Mouse (Mus musculus): ENCODE measurements around the gene Sbk1. TPM values are rescaled to one million over a fixed set of nuclear protein-coding genes. Genes with fewer than 3 reads are reported as not detected.

Sbk1 gene
- 3.8 and 5.4 TPM in 2 replicates for total RNA-seq (2017)

DNA sequence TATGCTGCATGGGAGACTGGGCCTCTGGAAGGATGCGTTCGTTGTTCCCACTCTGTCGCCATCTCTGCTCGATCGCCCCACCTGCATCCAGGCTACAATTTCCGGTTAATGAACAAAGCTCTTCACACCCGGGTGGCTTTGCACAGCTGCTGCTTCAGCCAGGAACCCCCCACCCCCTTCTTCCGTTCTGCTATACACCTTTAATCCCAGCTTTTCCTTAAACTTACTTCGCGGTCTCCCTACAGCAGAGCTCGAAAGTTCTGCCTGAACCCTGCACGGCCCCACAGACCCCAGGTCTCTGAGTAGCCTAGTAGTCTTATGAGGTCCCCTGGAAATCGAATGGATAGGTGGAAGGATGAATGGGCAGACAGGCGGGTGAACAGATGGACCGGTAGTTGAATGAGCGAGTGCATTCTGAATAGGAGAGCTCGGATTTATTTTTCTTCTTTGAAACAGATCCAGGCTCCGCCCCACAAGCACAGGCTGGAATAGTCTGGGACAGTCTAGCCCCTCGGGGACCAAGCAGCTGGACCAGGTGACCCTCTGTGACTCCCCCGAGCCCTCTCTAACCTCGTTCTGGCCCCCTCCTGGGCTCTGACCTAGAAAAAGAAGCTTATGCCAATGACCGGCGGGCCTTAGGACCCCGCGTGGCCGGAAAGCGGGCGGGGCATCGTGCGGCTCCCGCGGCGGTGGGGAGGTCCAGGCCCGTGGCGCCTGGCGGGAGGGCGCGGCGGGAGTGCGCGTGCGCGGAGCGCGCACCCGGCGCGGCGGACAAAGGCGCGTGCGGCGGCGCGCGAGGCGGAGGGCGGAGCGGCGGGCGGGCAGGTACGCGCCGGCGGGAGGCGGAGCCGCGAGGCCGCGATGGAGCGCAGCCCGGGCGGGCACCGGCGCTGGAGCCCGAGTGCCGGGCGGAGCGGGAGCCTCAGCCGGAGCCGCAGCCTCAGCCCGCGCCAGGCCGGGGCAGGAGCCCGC, at the start of gene Sbk1:
Sbk1 (plus strand) TSS at position 908 of the 972 bp plus-strand sequence.
- peak; percentile 64 to 83 for ATAC-seq (replicated peaks in 1 of 2; ENCODE audit: insufficient read depth in 1 of 2, low FRiP score in 2 of 2, low TSS enrichment in 1 of 2, low read depth in 1 of 2, poor library complexity in 2 of 2, severe bottlenecking in 2 of 2)

GRCm38 (mm10) chr7:126222753-126223152, 49.7 kb upstream of the Sbk1 start:
- ATAC-seq (replicated peaks in 1 of 2; ENCODE audit: insufficient read depth in 1 of 2, low FRiP score in 2 of 2, low TSS enrichment in 1 of 2, low read depth in 1 of 2, poor library complexity in 2 of 2, severe bottlenecking in 2 of 2), result no peak

DNA sequence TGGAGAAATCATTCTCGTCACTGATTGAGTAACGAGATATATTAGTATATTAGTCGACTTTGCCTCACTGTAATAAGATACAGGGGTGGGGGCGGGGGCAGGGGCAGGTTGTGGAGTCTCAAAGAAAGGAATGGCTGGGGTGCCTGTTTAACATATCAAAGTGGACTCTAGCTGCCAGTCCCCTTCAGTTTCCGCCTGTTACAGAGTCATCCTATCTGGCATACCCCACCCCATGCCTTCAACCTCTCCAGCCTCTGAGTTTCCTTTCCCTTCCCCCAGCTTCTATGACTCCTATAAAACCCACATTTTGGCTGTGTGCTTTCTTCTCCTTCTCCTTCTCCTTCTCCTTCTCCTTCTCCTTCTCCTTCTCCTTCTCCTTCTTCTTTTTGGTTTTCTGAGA, 46.3 kb upstream of the Sbk1 start:
- ATAC-seq (replicated peaks in 1 of 2; ENCODE audit: insufficient read depth in 1 of 2, low FRiP score in 2 of 2, low TSS enrichment in 1 of 2, low read depth in 1 of 2, poor library complexity in 2 of 2, severe bottlenecking in 2 of 2), result no peak

DNA sequence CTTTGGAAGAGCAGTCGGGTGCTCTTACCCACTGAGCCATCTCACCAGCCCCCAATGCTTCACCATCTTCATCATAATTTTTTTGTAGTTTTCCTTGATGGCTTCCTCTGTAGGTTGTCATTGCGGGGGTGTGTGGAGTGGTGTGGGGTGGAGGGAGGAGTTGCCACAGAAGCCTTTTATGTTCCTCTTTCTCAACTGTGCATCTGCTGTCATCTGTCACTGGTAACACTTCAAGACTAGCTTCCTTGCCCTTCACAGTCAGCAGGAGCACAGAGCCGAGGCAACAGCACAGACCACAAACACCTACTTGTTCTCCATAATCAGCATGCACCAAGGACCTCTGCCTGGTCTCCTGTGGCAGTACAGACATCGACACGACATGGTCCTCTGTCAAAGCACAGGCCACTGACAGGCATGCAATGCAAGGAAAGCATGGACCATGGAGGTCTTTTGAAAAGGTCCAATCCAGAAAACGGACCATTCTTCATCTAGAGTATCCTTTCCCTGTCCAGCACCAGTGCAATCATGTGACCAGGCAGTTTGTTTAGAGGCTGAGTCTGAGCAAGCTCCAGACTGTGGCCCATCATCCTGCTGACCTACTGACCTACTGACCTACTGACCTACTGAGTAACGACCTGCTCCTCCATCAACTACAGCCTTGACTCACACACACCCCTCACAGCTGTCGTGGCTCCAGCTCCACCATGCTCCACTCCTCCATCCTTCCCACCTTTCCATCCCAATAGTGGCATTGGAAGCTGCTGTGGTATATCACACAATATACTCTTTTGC, 41.9 kb upstream of the Sbk1 start:
- ATAC-seq (replicated peaks in 1 of 2; ENCODE audit: insufficient read depth in 1 of 2, low FRiP score in 2 of 2, low TSS enrichment in 1 of 2, low read depth in 1 of 2, poor library complexity in 2 of 2, severe bottlenecking in 2 of 2), result peak; percentile 99 to 100

DNA sequence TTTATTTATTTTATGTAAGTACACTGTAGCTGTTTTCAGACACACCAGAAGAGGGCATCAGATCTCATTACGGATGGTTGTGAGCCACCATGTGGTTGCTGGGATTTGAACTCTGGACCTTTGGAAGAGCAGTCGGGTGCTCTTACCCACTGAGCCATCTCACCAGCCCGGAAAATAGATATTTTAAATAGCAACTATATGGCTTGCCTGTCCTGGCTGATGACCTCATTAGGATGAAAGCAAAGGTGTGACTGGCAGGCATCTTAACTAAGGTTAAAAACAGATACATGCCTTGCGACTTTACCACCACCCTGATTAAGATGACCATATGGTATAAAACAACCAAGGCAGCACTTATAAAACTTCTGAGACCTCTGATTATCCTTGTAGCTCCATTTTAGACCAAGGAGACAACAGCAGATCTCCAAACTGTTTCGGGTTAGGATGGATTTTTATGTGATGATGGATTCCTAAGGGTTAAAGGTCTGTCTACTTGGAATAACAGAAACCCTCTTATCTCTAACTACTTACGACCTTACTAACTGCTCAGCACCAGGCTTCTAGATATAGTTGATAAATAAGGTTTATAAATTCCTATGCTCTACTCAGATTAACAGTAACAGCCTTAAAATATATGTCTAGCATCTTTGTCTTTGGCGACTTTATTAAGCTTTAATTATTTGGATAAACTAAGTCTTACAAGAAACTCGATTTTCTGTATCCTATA, 39.9 kb upstream of the Sbk1 start:
- no peak for ATAC-seq (replicated peaks in 1 of 2; ENCODE audit: insufficient read depth in 1 of 2, low FRiP score in 2 of 2, low TSS enrichment in 1 of 2, low read depth in 1 of 2, poor library complexity in 2 of 2, severe bottlenecking in 2 of 2)

DNA sequence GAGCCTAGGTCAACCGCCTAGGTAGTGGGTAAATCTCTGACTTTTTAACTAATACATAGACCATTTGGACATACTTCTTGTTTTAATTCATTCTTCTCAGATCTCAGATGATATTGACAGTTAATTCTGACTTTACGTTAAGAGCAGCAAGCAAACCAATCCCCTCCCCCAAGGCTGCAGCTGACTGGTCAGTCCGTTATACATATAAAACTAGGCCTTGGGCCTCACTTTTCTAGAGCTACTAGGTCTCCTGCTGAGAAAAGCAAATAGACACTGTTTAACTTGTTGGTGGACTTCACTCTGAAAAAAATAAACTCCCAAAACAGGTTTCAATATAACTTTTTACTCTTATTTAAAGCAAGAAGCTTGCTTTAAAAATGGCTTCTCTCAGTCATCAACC, 37.8 kb upstream of the Sbk1 start:
- ATAC-seq (replicated peaks in 1 of 2; ENCODE audit: insufficient read depth in 1 of 2, low FRiP score in 2 of 2, low TSS enrichment in 1 of 2, low read depth in 1 of 2, poor library complexity in 2 of 2, severe bottlenecking in 2 of 2), result no peak

DNA sequence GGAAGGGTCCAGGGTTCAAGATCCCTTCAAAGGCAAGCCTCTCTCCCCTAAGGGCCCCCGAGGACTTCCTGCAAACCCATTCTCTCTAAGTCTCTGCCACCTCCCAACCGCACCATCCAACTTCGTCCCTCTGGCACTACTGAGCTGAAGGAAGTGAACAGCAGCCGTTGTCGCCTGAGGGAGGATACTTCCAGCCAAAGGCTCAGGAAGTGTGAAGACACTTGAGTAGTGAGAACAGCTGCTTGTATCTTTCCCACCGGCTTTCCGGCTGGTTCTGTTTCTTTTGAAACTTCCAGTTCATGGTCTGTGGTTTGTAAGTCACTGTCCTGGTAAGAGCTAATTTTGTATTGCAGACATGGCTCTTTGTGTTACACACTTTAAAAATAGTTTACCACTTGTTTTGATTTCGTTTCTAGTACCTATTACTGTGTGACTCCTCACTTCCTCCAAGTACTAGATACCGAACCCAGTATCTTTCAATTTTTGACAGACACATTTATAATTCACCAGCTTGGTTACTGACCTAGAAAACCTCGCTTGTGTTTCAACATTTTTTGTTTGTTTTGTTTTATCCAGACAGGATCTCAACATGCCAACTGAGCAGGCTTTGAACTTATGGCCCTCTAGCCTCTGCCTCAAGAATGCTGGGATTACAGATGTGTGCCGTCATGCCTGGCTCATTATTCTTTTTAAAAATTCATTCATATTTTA, 36.2 kb upstream of the Sbk1 start:
- peak; percentile 69 to 75 for ATAC-seq (replicated peaks in 1 of 2; ENCODE audit: insufficient read depth in 1 of 2, low FRiP score in 2 of 2, low TSS enrichment in 1 of 2, low read depth in 1 of 2, poor library complexity in 2 of 2, severe bottlenecking in 2 of 2)

- ATAC-seq (replicated peaks in 1 of 2; ENCODE audit: insufficient read depth in 1 of 2, low FRiP score in 2 of 2, low TSS enrichment in 1 of 2, low read depth in 1 of 2, poor library complexity in 2 of 2, severe bottlenecking in 2 of 2), result peak in 1 of 2 experiments; percentile 30; a peak in 1 of 4 replicates
Measured at GRCm38 (mm10) chr7:126236794-126237192, 35.6 kb upstream of the Sbk1 start.

DNA sequence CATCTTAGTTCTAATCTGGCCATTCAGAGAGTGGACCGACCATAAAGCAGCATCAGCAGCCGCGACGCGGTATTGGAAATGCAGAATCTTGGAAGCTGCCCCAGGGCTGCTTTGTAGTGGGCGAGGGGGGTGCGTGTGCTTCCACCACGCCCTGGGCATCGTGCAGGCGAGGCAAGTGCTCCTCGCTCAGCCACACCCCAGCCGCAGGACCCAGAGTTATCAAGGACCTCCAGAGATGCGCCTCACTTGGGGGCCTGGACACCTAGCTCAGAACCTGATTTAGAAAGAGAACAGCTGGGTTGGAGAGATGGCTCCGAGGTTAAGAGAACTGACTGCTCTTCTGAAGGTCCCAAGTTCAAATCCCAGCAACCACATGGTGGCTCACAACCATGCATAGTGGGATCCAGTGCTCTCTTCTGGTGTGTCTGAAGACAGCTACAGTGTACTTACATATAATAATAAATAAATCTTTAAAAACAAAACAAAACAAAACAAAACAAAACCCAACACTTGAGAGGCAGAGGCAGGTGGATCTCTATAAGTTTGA, 31.5 kb upstream of the Sbk1 start:
- ATAC-seq (replicated peaks in 1 of 2; ENCODE audit: insufficient read depth in 1 of 2, low FRiP score in 2 of 2, low TSS enrichment in 1 of 2, low read depth in 1 of 2, poor library complexity in 2 of 2, severe bottlenecking in 2 of 2), result no peak

GRCm38 (mm10) chr7:126244168-126244750, 28.2 kb upstream of the Sbk1 start:
- peak; percentile 4 to 38; a peak in 1 of 4 replicates for ATAC-seq (replicated peaks in 1 of 2; ENCODE audit: insufficient read depth in 1 of 2, low FRiP score in 2 of 2, low TSS enrichment in 1 of 2, low read depth in 1 of 2, poor library complexity in 2 of 2, severe bottlenecking in 2 of 2)

DNA sequence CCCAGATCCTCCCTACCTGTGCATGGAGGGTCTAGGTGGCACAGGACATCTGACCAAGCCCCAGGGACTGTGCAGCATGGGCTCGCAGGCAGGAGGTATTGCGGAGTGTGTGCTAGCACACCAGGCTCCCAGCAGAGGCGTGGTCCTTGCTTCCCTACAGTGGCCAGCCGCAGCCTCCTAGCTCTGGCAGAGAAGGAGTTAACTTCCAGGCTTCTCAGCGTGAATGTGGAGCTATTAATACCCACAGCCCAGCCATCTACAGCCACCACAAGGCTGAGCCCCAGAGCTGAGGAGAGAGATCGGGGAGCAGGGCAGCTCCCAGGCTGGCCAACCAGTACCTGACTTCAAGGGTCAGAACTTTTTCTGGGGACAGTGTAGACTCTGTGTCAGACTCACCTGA, 24.3 kb upstream of the Sbk1 start:
- ATAC-seq (replicated peaks in 1 of 2; ENCODE audit: insufficient read depth in 1 of 2, low FRiP score in 2 of 2, low TSS enrichment in 1 of 2, low read depth in 1 of 2, poor library complexity in 2 of 2, severe bottlenecking in 2 of 2), result 0 out of 4 replicates have a peak, but pooled peaks of 1 of the 2 experiments have one; percentile 27

- ATAC-seq (replicated peaks in 1 of 2; ENCODE audit: insufficient read depth in 1 of 2, low FRiP score in 2 of 2, low TSS enrichment in 1 of 2, low read depth in 1 of 2, poor library complexity in 2 of 2, severe bottlenecking in 2 of 2), result no peak; a peak in 1 of 4 replicates
Measured at GRCm38 (mm10) chr7:126248641-126249141, 23.7 kb upstream of the Sbk1 start.

- no peak for ATAC-seq (replicated peaks in 1 of 2; ENCODE audit: insufficient read depth in 1 of 2, low FRiP score in 2 of 2, low TSS enrichment in 1 of 2, low read depth in 1 of 2, poor library complexity in 2 of 2, severe bottlenecking in 2 of 2)
Measured at GRCm38 (mm10) chr7:126249146-126249545, 23.3 kb upstream of the Sbk1 start.

DNA sequence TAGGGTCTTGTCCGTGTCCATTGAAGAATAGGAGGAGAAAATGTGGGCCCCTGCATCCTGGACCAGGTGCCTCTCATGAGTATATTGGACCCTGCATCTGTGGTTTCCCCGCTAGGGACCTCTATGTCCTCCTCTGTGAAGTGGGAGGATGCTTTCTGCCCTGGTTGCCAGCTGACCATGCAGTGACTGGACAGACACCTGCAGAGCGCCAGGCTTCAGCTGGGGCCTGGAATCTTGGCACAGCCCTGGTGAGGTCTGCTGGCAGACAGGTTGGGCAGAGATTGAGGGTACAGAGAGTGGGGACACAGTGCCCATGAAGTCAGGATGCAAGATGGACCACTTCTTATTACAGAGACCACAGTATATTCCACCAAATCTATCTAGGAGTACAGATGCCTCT, 22.4 kb upstream of the Sbk1 start:
- ATAC-seq (replicated peaks in 1 of 2; ENCODE audit: insufficient read depth in 1 of 2, low FRiP score in 2 of 2, low TSS enrichment in 1 of 2, low read depth in 1 of 2, poor library complexity in 2 of 2, severe bottlenecking in 2 of 2), result no peak

DNA sequence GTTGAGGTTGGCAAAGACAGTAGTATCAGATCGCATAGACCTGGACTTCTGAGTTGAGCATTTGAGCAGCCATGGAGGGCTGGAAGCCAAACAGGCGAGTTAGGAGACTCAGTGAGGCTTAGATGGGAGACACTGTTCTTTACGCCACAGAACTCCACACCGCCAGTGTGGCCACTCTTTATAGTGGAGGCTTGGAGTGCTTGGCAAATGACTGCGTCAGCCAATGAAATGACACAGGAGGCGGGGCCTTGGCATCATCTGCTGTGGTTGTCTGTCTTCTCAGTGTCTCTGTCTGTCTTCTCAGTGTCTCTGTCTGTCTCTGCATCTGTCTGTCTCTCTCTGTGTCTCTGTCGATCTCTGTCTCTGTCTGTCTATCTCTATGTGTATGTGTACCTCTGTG, 21.9 kb upstream of the Sbk1 start:
- ATAC-seq (replicated peaks in 1 of 2; ENCODE audit: insufficient read depth in 1 of 2, low FRiP score in 2 of 2, low TSS enrichment in 1 of 2, low read depth in 1 of 2, poor library complexity in 2 of 2, severe bottlenecking in 2 of 2), result no peak

- ATAC-seq (replicated peaks in 1 of 2; ENCODE audit: insufficient read depth in 1 of 2, low FRiP score in 2 of 2, low TSS enrichment in 1 of 2, low read depth in 1 of 2, poor library complexity in 2 of 2, severe bottlenecking in 2 of 2), result no peak
Measured at GRCm38 (mm10) chr7:126251698-126252097, 20.7 kb upstream of the Sbk1 start.
